Mouse (Mus musculus) CH12.LX (cell line): ENCODE data around the gene Gtf3c4. TPM values are rescaled to one million over a fixed set of nuclear protein-coding genes. Genes with fewer than 3 reads are reported as not detected.

Source experiments
- DNase-seq: peaks from one replicate; pipeline ENCODE4 v3.0.0-alpha.2; 2013; ENCODE audit errors: extremely low read depth
- H3K27ac ChIP-seq: 2 replicates; pipeline ENCODE4 v1.5.1; 2012; ENCODE audit warnings: low read depth, mild to moderate bottlenecking, control low read depth, moderate library complexity; ENCODE audit not compliant: insufficient read depth
- H3K27me3 ChIP-seq: replicated peaks from 2 replicates; pipeline ENCODE3; 2012; ENCODE audit warnings: inconsistent platforms
- H3K36me3 ChIP-seq, 2 experiments: replicated peaks in 1 of 2; 2 replicates each; pipeline versions ENCODE3 to v1.6.1; 2012; ENCODE audit warnings: inconsistent platforms in 1 of 2, low read length in 1 of 2, mild to moderate bottlenecking in 1 of 2, mixed read lengths in 1 of 2, moderate library complexity in 1 of 2; ENCODE audit not compliant: control insufficient read depth in 1 of 2, insufficient read depth in 1 of 2
- H3K4me1 ChIP-seq, 2 experiments: 2 replicates each; pipeline ENCODE4 v1.6.1; 2012; ENCODE audit warnings: inconsistent platforms in 1 of 2, moderate library complexity in 1 of 2; ENCODE audit not compliant: insufficient read depth in 2 of 2, control insufficient read depth in 1 of 2
- H3K4me2 ChIP-seq: 2 replicates; pipeline ENCODE4 v1.6.1; 2012; ENCODE audit warnings: low read depth, mild to moderate bottlenecking, control low read depth; ENCODE audit not compliant: poor library complexity, insufficient read depth, severe bottlenecking
- H3K4me3 ChIP-seq, 3 experiments: fragments of 150-350 bp in 1 of 3; sonication (generic) in 1 of 3; replicated peaks in 1 of 3; 2 replicates each; pipeline versions ENCODE3 to v1.5.1; 2011 to 2012; ENCODE audit warnings: low read depth in 2 of 3, low read length in 2 of 3, mild to moderate bottlenecking in 2 of 3, moderate library complexity in 2 of 3, control low read depth in 1 of 3, improper control_type of control experiment in 1 of 3, inconsistent platforms in 1 of 3, mixed read lengths in 1 of 3; ENCODE audit not compliant: poor library complexity in 1 of 3
- H3K79me2 ChIP-seq: replicated peaks from 2 replicates; pipeline ENCODE4 v1.6.1; 2012; ENCODE audit warnings: mild to moderate bottlenecking, moderate library complexity; ENCODE audit not compliant: control insufficient read depth, poor library complexity, insufficient read depth, severe bottlenecking; ENCODE audit errors: extremely low read depth
- H3K9ac ChIP-seq: 2 replicates; pipeline ENCODE4 v1.6.1; 2012; ENCODE audit warnings: low read depth, mild to moderate bottlenecking, control low read depth, moderate library complexity; ENCODE audit not compliant: insufficient read depth
- H3K9me3 ChIP-seq: replicated peaks from 2 replicates; pipeline ENCODE3; 2012; ENCODE audit warnings: low read length, inconsistent platforms, mixed read lengths
- BHLHE40 ChIP-seq: IDR thresholded peaks from 2 replicates; pipeline ENCODE4 v1.6.1; 2011; ENCODE audit warnings: mild to moderate bottlenecking, low read depth, low read length, improper control_type of control experiment
- CHD2 ChIP-seq: IDR thresholded peaks from 2 replicates; pipeline ENCODE4 v1.6.1; 2011; ENCODE audit warnings: low read length, improper control_type of control experiment
- ELF1 ChIP-seq: IDR thresholded peaks from 2 replicates; pipeline ENCODE4 v1.6.1; 2014; ENCODE audit warnings: low read depth, mild to moderate bottlenecking, inconsistent platforms, low read length, improper control_type of control experiment
- EP300 ChIP-seq: IDR thresholded peaks from 2 replicates; pipeline ENCODE4 v1.6.1; 2011; ENCODE audit warnings: low read length, improper control_type of control experiment
- ETS1 ChIP-seq: conservative IDR thresholded peaks from 2 replicates; pipeline ENCODE4 v1.6.1; 2012; ENCODE audit warnings: low read depth, mild to moderate bottlenecking, inconsistent platforms, low read length, improper control_type of control experiment, moderate library complexity
- HCFC1 ChIP-seq: IDR thresholded peaks from 2 replicates; pipeline ENCODE4 v1.6.1; 2012; ENCODE audit warnings: low read depth, mild to moderate bottlenecking, inconsistent platforms, low read length, improper control_type of control experiment
- JUND ChIP-seq: conservative IDR thresholded peaks from 2 replicates; pipeline ENCODE4 v1.6.1; 2011; ENCODE audit warnings: low read depth, low read length, improper control_type of control experiment
- KAT2A ChIP-seq: IDR thresholded peaks from 2 replicates; pipeline ENCODE4 v1.6.1; 2012; ENCODE audit warnings: low read length, improper control_type of control experiment, inconsistent platforms; ENCODE audit not compliant: insufficient replicate concordance
- MEF2A ChIP-seq: IDR thresholded peaks from 2 replicates; pipeline ENCODE4 v1.6.1; 2014; ENCODE audit warnings: low read depth, mild to moderate bottlenecking, inconsistent platforms, low read length, improper control_type of control experiment, borderline replicate concordance
- MXI1 ChIP-seq: IDR thresholded peaks from 2 replicates; pipeline ENCODE4 v1.6.1; 2011; ENCODE audit warnings: mild to moderate bottlenecking, low read depth, low read length, improper control_type of control experiment
- MYC ChIP-seq: IDR thresholded peaks from 2 replicates; pipeline ENCODE4 v1.6.1; 2011; ENCODE audit warnings: low read depth, mild to moderate bottlenecking, improper control_type of control experiment, low read length
- NRF1 ChIP-seq: IDR thresholded peaks from 2 replicates; pipeline ENCODE4 v1.6.1; 2014; ENCODE audit warnings: low read depth, mild to moderate bottlenecking, inconsistent platforms, low read length, improper control_type of control experiment, moderate library complexity
- PAX5 ChIP-seq: IDR thresholded peaks from 2 replicates; pipeline ENCODE4 v1.6.1; 2012; ENCODE audit warnings: low read length, inconsistent platforms, mixed read lengths
- POLR2A ChIP-seq: IDR thresholded peaks from 2 replicates; pipeline ENCODE4 v1.6.1; 2011; ENCODE audit warnings: low read depth, mild to moderate bottlenecking, improper control_type of control experiment, low read length
- POLR2AphosphoS2 ChIP-seq: IDR thresholded peaks from 2 replicates; pipeline ENCODE4 v1.6.1; 2011; ENCODE audit warnings: low read depth, low read length, improper control_type of control experiment
- RAD21 ChIP-seq: IDR thresholded peaks from 2 replicates; pipeline ENCODE4 v1.6.1; 2011; ENCODE audit warnings: low read depth, mild to moderate bottlenecking, low read length, improper control_type of control experiment, moderate library complexity
- SIN3A ChIP-seq: IDR thresholded peaks from 2 replicates; pipeline ENCODE4 v1.6.1; 2012; ENCODE audit warnings: low read length, improper control_type of control experiment, inconsistent platforms
- SMC3 ChIP-seq: IDR thresholded peaks from 2 replicates; pipeline ENCODE4 v1.6.1; 2011; ENCODE audit warnings: low read depth, low read length, improper control_type of control experiment
- TBP ChIP-seq: conservative IDR thresholded peaks from 2 replicates; pipeline ENCODE4 v1.6.1; 2011; ENCODE audit warnings: low read depth, low read length, improper control_type of control experiment
- TCF12 ChIP-seq: IDR thresholded peaks from 2 replicates; pipeline ENCODE4 v1.6.1; 2014; ENCODE audit warnings: low read depth, mild to moderate bottlenecking, inconsistent platforms, low read length, improper control_type of control experiment
- UBTF ChIP-seq: IDR thresholded peaks from 2 replicates; pipeline ENCODE4 v1.6.1; 2012; ENCODE audit warnings: low read depth, mild to moderate bottlenecking, inconsistent platforms, low read length, improper control_type of control experiment, moderate library complexity
- USF2 ChIP-seq: conservative IDR thresholded peaks from 2 replicates; pipeline ENCODE4 v1.6.1; 2011; ENCODE audit warnings: low read depth, low read length, improper control_type of control experiment
- dilution Hi-C: fragments of 300-500 bp; cut with MboI; formaldehyde crosslinking; loops from 2 replicates; pipeline ENCODE4 v1.14.3; 2020; ENCODE audit warnings: low sequenced_read_pairs; ENCODE audit not compliant: extremely low pct_unique_long_range_greater_than_20kb, extremely low pct_ligation_motif_present
- in situ Hi-C: fragments of 300-500 bp; cut with MboI; formaldehyde crosslinking; loops from 3 replicates; pipeline ENCODE4 v1.14.3; 2019; ENCODE audit warnings: low sequenced_read_pairs, low pct_ligation_motif_present, low pct_unique_long_range_greater_than_20kb, mixed read lengths
- polyA plus RNA-seq: library from polyadenylated mRNA; unstranded; fragments of >175 nt; gene quantifications from 2 replicates; pipeline ENCODE4 v1.2.1, GENCODE M21; 2012; ENCODE audit warnings: low read depth; ENCODE audit not compliant: insufficient read length
- total RNA-seq, 2 experiments: library from RNA; depleted of rRNA; stranded (reverse); fragments of 300-350 nt in 1 of 2; fragments of >200 nt in 1 of 2; gene quantifications; 2 replicates each; pipeline ENCODE4 v1.2.3; 2012 to 2014

Gene Gtf3c4
- total and polyA plus RNA-seq, 3 experiments, result 13.2 to 17.4 (median 16.1) TPM

DNA sequence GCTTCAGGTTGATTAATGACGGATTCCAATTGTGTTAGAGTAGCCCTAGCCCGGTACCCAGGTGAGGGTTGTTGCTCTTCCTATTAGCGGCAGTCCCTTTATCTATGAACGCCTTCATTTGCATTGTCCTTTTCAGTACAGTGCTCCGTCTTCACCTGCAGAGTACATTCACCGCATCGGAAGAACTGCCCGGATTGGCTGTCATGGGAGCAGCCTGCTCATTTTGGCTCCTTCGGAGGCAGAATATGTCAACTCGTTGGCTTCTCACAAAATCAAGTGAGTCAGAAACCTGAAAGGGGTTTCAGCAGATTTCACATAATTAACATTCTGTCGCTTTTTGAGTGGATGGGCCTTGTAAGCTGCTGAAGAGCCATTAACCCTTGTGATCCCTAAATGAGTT lies 35.4 kb upstream of the Gtf3c4 start:
- no peaks in the 10 kb centered on the region for H3K9me3 ChIP-seq
- no peaks in the 10 kb centered on the region for H3K27me3 ChIP-seq
- in situ Hi-C loops, result no loop called here
- no peaks in the 10 kb centered on the region for H3K79me2 ChIP-seq
- no peak overlapping the region for H3K4me2 ChIP-seq
- H3K4me1 ChIP-seq, result no peaks in the 10 kb centered on the region
- no peak for TF ChIP-seq MEF2A
- no peak for TF ChIP-seq CHD2
- no peak for TF ChIP-seq USF2
- TF ChIP-seq TCF12, result no peak
- TF ChIP-seq UBTF, result no peak
- no peak for TF ChIP-seq SIN3A
- no peak for TF ChIP-seq ELF1
- no peak for TF ChIP-seq PAX5
- TF ChIP-seq MXI1, result no peak
- TF ChIP-seq POLR2AphosphoS2, result no peak
- no peak for TF ChIP-seq KAT2A
- no peak for TF ChIP-seq RAD21
- no peak for TF ChIP-seq ETS1
- TF ChIP-seq BHLHE40, result no peak
- no peak for TF ChIP-seq HCFC1
- no peak for TF ChIP-seq EP300
- TF ChIP-seq MYC, result no peak
- no peak for TF ChIP-seq NRF1
- TF ChIP-seq POLR2A, result no peak
- no peak for TF ChIP-seq SMC3
- H3K9ac ChIP-seq, result no peak overlapping the region
- DNase-seq, result no peak
- H3K27ac ChIP-seq, result no peak overlapping the region
- H3K36me3 ChIP-seq, result peaks cover 59 to 91% of the 10 kb centered on the region in 2 experiments
- H3K4me3 ChIP-seq, result no peak overlapping the region
- dilution Hi-C loops, result no loop called here

DNA sequence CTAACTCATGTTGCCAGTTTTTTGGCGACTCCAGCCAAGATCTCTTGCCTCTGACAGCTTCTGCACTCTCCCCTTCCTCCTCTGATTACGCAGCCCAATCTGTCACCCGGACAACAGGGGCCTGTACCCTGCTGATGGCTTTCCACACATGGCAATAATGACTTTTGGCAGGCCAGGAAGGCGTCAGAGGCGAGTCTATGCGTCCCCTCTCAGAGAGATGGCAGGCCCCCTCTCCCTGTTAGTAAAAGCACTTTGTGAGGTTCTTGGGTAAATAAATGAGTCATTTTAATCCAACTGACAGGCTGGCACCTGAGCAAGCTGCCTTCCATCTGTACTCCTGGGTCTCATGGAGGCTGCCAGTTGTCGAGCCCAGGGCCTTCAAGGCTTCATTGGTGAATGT lies 27.3 kb upstream of the Gtf3c4 start:
- Histone ChIP-seq H3K9me3 (no peaks in the 10 kb centered on the region), H3K4me2 (no peak overlapping the region), H3K27ac (no peak overlapping the region), H3K4me1 (no peaks in the 10 kb centered on the region; a peak in 1 of 4 replicates), H3K9ac (no peak overlapping the region), H3K79me2 (no peaks in the 10 kb centered on the region), H3K27me3 (no peaks in the 10 kb centered on the region), H3K4me3 (no peak overlapping the region), H3K36me3 (peaks cover 59 to 96% of the 10 kb centered on the region in 2 experiments)
- TF ChIP-seq ETS1, result no peak
- TF ChIP-seq MYC, result no peak
- TF ChIP-seq MEF2A, result no peak
- no peak for TF ChIP-seq JUND
- no peak for TF ChIP-seq TBP
- TF ChIP-seq KAT2A, result no peak
- in situ Hi-C loops (no loop called here), dilution Hi-C loops (no loop called here)
- no peak for DNase-seq
